12 mouse cellular contexts compared by ENCODE assay signal in genomic region chrX:105934341-105934740, GRCm38 (mm10). TPM values are rescaled to one million over a fixed set of nuclear protein-coding genes. Genes with fewer than 3 reads are reported as not detected.
DNase-seq lines count a peak whose midpoint lies in the region; TF ChIP-seq lines count a peak whose summit lies in the region.
"Had no signal": no experiment of that assay in that cellular context is flagged by ENCODE, and none has a peak within 500 bp of the region (broad histone marks: within the 10 kb centered on the region; RNA-seq: fewer than 3 reads in every experiment).

No protein-coding gene starts in this region.

- peak overlapping the region; percentile 67 for H3K27ac ChIP-seq in heart, adult 2 months
- H3K27ac ChIP-seq in brown adipose tissue, adult 24 weeks (replicated peaks; ENCODE audit: low read depth, low read length): peak overlapping the region; percentile 37
- H3K27ac ChIP-seq: forebrain, embryonic 10.5 days; liver, embryonic 14.5 days; midbrain, embryonic 12.5 days had no signal

- TF ChIP-seq CTCF in heart, adult 2 months (IDR thresholded peaks at IDR 0.05): no peak

- H3K4me1 ChIP-seq in heart, adult 2 months (ENCODE audit: control insufficient read depth, insufficient read depth, low read length): no peaks in the 10 kb centered on the region
- no peaks in the 10 kb centered on the region for H3K4me1 ChIP-seq in brown adipose tissue, adult 24 weeks (ENCODE audit: control insufficient read depth, insufficient read depth, insufficient read length, low read length)
- H3K4me1 ChIP-seq: midbrain, embryonic 12.5 days had no signal

- TF ChIP-seq EP300 in heart, adult 2 months (IDR thresholded peaks at IDR 0.05; ENCODE audit: insufficient read depth, low read depth, low read length): no peak

- peak; percentile 59; the same call in 1 of the 2 replicates for TF ChIP-seq POLR2A in heart, adult 2 months (IDR thresholded peaks at IDR 0.05; ENCODE audit: insufficient read depth, low read depth, low read length)

- peak; percentile 35 to 37 for DNase-seq in heart, adult 2 months
- DNase-seq in heart, postnatal 25 days (ENCODE audit: low spot score): no peak
- peak; percentile 32 for DNase-seq in NIH3T3 (ENCODE audit: low read depth)
- peak; percentile 5 to 25 for DNase-seq in kidney, postnatal 4 days
- no peak for DNase-seq in right cerebral cortex, adult 18-20 months
- DNase-seq in frontal cortex, postnatal 25 days (ENCODE audit: low spot score in 2 of 2): no peak
- DNase-seq: cerebellum, adult 2 months; thymus, postnatal 25 days had no signal

- no peak overlapping the region for H3K9ac ChIP-seq in heart, adult 2 months (ENCODE audit: low read depth, low read length)
- H3K9ac ChIP-seq: liver, embryonic 14.5 days; midbrain, embryonic 12.5 days had no signal

- no peak overlapping the region for H3K4me3 ChIP-seq in heart, adult 2 months
- H3K4me3 ChIP-seq in brown adipose tissue, adult 24 weeks (ENCODE audit: insufficient read depth, low read depth, low read length): peak overlapping the region; percentile 14; the same call in 1 of the 2 replicates
- H3K4me3 ChIP-seq: forebrain, embryonic 10.5 days; midbrain, embryonic 12.5 days had no signal

- H3K79me2 ChIP-seq in heart, adult 2 months (replicated peaks; ENCODE audit: control insufficient read depth, insufficient read depth, low read length): no peaks in the 10 kb centered on the region

- WGBS in heart, adult 2 months: 32% methylated on average over 5 of the region's 5 CpGs

- no peaks in the 10 kb centered on the region for H3K27me3 ChIP-seq in heart, adult 2 months (ENCODE audit: control insufficient read depth, insufficient read depth, low read length)
- H3K27me3 ChIP-seq: midbrain, embryonic 12.5 days had no signal

- H3K36me3 ChIP-seq in heart, adult 2 months (ENCODE audit: control insufficient read depth, insufficient read depth, low read length): no peaks in the 10 kb centered on the region
- H3K36me3 ChIP-seq: forebrain, embryonic 10.5 days; midbrain, embryonic 12.5 days had no signal

- intact Hi-C loops in heart, adult 2 months (cut with DNase I): no loop called here
- intact Hi-C loops in heart, postnatal 25 days (cut with DNase I): no loop called here

RNA-seq across cellular contexts. Expression of gene Atrx, which starts 5.1 kb away (rescaled TPM):
- 10 to 100 TPM; 55.6 to 64.9 TPM for total RNA-seq in heart, adult 2 months (2021)
- 14.1 and 20.8 TPM in 2 replicates for polyA plus RNA-seq in heart, adult 2 months (2012; rRNA removed)
- 10 to 100 TPM; 63.9 to 73.3 TPM for total RNA-seq in heart, postnatal 25 days (2021)
- 37.4 and 43.6 TPM in 2 replicates for polyA plus RNA-seq in brown adipose tissue, adult 24 weeks (2012; ENCODE audit: insufficient read depth, insufficient read length, missing spikeins)

Comparison
In these comparisons a context has a peak if more than half of its experiments do, and no peak if none do; other contexts are left out.
1. DNase-seq: peak in heart, adult 2 months (2 of 2), NIH3T3 (single experiment) and kidney, postnatal 4 days (2 of 2); none in heart, postnatal 25 days (single experiment), right cerebral cortex, adult 18-20 months (single experiment) and frontal cortex, postnatal 25 days (0 of 2).